Mouse (Mus musculus): Measurements from ENCODE around the gene Gjc2.

Gjc2 gene

DNA sequence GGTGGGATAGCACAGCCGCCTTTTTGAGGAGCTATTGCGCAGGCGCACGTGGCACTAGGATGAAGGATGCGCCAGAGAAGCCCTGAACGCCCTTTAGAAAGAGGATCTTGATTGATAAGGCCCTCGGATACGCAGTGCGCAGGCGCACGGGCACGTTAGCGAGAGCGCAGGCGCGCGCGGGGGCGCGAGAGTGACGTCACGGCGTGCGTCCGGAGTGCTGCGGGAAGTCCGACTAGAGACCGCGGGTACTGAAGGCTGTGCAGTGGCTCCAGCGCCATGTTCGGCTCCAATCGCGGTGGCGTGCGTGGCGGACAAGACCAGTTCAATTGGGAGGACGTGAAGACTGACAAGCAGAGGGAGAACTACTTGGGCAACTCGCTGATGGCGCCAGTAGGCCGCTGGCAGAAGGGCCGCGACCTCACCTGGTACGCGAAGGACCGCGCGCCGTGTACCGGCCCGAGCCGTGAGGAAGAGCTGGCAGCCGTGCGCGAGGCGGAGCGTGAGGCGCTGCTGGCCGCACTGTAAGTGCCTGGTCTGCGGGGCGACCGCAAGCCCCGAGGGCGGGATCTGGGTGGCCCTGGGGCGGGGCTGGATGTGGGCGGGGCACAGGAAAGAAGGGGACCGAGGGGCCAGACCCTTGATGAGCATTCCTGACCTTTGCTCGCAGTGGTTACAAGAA lies 25.3 kb upstream of the Gjc2 start, which contains the start of gene 2310033P09Rik:
TSS of gene 2310033P09Rik (plus strand) at position 169 of the 679 bp plus-strand sequence.
- DNase-seq (ENCODE audit: low spot score in 2 of 2), result peak; percentile 94 to 95

DNA sequence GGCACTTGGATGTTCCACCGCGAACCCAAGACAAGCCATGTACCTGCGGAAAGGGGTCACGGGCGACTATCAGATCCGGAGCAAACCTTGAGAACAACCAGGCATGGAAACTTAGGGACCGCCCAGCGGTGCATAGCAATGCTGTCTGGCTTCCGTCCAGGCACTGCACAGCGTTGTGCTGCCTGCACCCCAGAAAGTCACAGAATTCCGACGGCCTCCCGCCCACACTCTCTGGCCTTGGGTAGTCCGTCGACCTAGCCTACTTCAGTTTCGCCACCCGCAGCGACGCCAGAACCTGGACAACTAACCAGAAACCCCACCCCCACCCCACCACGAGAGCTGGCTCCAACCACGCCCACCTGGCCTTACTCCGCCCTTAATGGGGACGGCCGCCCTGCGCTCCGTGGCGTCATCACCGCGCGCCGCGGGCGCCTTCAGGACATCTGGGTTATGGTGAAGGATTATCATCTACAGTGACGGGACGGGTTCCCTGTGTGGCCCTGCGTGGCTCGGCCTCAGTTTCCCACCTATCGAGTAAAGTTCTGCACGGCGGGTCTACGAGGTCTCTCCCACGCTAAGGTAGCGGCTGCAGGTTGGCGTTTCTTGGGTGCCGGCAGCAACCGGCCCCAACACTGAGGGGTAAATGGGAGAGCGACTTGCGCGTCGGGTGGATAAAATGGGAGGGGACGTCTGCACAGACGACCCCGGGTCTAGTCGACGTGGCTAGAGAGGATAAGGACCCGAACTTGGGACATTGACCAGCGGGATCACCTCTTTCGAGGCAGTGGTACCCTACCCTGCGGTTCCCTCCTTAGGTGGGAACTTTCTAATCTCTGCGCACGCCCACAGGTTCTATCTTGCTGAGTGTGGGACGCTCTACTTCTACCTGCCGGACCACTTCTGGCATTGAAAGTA lies 19.3 kb upstream of the Gjc2 start, which contains the start of gene Mrpl55:
TSS of gene Mrpl55 (plus strand) at position 406 of the 915 bp plus-strand sequence.
- DNase-seq (ENCODE audit: low spot score in 2 of 2), result peak; percentile 95

DNA sequence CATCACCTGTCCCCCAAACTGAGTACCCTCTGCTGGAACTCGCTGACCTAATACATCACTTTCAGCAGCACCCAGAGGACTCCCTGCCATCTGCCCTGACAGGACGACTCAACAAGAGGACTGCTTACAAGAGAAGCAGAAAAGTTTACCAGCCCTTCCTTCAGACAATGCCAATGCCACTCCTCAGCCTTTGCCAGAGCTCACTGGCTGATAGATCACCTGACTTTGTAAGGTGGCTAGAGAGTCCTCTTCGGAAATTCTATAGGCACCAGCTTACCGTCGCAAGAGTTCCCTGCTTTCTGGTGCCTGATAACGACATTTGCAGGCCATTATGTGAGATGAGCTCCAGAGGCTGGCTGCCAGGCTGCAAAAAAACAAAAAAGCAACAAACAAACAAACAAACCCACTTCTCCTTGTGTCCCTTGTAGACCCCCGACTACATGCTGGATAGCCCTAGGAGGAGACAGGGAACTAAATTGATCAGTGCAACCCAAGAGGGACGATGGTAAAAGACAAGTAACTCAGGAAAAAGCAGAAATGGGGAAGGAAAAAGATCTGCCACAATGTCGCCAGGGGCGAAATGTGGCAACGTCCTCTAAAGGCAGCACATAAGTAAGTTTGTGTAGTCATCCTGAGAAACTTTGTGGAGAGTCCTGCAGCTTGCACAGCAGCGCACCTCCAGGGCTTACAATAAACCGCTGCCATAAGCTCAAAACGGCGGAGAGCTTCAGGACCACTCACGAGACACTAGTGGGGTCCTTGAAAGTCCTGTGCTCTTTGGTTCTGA lies 18.4 kb upstream of the Gjc2 start:
- DNase-seq (ENCODE audit: low spot score in 2 of 2), result no peak

DNA sequence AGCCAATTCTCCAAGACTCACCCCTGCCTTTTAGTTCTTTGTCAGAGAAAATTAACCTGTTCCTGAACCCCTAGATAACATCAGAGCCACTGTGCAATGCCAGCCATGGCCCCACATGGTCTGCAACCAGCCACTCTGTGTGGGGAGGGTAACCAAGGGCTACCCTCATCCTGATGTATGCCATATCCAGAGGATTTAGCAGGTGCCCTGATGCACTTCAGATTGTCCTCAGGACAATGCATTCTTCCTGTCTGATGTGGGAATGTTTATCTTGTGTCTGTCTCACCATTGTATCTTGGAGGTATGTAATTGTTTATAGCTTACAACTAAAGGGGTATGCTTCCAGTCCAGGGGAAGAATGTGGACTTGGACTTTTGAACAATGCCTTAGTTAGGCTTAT lies 13.2 kb upstream of the Gjc2 start:
- DNase-seq (ENCODE audit: low spot score in 2 of 2), result no peak

DNA sequence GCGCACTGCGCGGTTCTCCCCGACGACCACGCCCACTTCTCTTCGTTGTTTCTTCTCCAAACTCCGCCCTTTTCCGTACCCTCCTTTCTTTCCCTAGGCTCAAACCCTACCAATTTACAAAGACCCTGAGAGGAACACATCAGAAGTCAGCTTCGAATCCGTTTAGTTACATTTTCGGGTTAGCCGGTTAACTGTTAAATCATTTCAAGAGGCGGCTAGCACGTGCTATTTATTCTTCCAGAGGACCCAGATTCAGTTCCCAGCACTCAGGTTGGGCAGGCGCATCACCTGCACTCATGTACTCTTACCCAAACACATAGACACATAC lies 9.0 kb upstream of the Gjc2 start, which contains the start of gene Guk1:
TSS of gene Guk1 (minus strand) at position 154 of the 328 bp plus-strand sequence.
- DNase-seq (ENCODE audit: low spot score in 2 of 2), result no peak

DNA sequence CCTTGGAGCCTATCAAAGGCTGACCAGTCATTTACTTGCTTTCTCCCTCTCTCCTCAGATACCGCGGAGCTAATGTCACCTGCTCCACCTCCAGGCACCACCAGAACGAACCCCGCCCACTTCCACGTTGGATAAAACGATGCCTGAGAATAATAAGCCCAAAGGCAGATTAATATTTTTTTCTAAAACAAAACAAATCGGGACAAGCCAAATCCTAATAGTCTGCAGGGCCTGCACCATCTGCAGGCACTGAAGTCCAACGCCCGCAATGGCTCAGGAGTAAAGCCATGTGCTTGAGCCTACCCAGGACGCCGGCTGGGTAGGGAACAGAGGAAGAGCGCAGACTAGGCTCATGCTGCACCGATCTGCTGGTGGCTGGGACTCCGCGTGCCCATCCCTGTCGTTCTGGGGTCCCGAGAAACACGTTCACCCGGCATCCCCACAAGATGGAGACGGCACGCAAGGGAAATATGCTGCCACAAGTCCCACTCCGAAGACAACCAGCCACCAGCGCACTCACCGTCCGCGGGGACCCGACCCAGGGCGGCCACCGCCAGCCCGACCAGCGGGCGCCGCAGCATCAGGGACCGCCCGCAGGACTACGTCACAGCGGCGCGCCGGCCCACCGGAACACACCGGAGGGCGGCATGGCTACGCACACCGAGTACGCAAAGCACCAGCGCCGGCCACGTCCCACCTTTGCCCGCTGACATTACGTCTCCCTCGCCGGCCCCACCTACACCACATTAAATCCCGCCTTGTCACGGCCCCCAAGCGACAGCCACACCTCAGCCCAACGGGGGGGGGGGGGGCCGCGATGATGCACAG lies 8.4 kb upstream of the Gjc2 start:
- peak; percentile 89 to 91 for DNase-seq (ENCODE audit: low spot score in 2 of 2)

DNA sequence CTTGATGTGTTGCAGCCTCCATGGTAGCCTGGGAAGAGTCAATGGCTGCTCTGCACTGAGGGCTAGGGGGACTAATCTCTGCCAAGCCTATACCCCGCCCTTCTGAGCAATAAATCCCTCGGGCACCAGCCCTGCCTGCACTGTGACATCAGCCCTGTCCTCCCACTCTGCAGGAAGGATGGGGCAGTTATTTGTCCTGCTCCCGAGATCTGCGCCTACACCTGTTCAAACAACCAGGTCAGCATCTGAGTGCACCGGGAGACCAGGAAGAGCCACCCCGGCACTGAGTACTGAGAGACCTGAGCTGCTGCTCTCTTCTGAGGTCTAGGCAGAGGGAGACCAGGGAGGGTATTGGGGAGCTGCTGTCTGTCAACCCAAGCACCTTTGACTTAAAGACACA lies 4.7 kb upstream of the Gjc2 start:
- no peak for DNase-seq (ENCODE audit: low spot score in 2 of 2)

DNA sequence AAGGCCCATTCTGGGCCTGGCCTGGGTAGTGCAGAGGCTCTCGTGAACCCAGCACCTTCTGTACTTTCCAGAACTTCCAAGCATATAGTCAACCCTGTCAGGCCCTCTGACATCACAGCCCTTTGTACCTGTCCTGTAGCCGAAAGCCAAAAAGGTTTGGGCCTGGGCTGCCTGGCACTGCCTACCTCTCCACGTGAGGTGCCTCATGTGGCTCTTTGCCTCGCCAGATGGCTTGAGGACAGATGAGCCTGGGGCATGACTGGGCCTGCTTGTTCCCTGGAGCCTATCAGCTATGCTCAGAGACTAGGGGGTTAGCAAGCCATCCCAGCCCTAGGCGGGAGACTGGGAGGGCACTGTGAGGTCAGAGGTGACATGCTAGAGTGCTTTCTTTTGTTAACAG lies 2.5 kb upstream of the Gjc2 start:
- DNase-seq (ENCODE audit: low spot score in 2 of 2), result no peak

DNA sequence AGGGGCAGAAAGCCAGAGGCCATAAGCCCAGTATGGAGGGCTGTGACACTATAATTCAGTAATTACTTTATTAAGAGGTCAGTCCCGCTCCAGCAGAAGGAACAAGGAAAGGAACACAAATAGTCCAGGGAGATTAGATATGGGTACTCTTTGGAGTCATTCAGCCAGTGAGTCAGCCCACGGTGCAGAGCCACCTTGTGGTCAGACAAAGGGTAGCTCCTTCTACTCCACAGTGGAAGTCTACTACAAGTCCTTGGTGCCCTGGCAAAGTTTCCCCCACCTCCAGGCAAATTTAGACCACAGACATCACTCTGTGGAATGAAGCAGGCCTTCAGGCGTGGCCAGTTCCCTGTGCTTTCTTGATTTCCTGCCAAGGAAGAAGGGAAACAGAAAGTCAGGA lies 808 bp upstream of the Gjc2 start:
- DNase-seq (ENCODE audit: low spot score in 2 of 2), result peak; percentile 58 to 68

DNA sequence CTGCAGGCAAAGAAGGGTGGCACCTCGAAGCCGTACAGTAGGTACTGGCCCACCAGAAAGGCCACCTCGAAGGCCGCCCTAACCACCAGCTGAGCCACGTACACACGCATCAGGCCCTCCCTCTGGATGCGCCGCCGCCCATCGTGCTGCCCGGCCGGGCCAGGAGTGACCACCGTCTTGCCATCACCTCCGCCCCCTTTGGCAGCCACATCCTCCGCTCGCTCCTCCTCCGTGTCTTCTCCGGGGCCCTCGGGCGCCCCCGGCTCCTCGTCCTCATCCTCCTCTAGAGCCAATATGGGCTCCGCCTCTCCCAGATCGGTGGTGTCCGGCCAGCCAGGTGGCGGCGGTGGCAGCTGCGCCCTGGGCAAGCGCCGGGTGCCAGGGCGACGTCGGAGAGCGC lies 6.1 kb downstream of the Gjc2 start:
- DNase-seq (ENCODE audit: low spot score in 2 of 2), result no peak

DNA sequence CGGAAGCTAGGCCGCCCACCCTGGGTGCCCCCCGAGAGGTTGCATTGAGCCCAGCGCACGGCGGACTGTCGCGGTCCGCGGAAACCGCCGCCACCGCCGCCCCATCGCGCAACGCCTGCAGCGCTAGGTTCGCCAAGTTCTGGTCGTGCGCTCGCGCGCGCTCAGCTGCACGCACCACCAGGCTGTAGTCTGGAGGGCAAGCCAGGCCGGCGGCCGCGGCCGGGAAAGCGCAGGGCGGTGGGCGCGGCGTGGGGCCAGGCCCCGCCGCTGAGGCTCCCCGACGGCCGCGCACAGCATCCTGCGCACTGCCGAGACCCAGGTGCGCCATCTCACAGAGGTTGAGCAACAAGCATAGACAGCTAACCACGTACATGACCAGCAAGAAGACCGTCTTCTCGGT lies 6.5 kb downstream of the Gjc2 start:
- DNase-seq (ENCODE audit: low spot score in 2 of 2), result no peak

DNA sequence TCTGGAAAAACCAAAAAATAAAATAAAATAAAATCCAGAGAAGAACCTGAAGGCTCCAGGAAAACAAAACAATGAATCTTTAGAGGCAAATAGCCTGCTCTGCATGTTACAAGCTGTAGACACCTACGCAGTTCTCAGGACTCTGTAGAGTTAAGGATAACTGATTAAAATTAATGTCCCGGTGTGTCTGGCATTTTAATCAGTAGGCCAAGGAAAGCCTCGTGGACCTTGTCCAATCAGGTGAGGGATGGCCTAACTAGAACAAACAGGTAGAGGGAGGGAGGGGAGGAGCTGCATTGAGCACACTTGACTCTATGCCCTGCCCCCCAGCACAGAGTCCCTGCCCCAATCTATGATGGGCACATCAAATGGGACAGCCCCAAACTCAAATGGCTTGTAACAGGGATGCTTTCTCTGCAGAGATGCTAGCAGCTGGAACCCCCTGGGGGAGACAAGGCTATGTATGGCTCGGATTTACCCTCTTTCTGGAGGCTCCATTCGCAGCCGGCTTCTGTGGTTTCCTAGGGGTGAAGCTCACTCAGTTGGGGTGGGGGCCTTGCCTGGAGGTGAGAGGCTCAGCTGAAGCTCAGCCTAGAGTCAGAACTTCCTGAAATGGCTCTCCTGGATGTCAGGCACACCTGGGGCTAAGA lies 8.7 kb downstream of the Gjc2 start:
- DNase-seq (ENCODE audit: low spot score in 2 of 2), result no peak

DNA sequence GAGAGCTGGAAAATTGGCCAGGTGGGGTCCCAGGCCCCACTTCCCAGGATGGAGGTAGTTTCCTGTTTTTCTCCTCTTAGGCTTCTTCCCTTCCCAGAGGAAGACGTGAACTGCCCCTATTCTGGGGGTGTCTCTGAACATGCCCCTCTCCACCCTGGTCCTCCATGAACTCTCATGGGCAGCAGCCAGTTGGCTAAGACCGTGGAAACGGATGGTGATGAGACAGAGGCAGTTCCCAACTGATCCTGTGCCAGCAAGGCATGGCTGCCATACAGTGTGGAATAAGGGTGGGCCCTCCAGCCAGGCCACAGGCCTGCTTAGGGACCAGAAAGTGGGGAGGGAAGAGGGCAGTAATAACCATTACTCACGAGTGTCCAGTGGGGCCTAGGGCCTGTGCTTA lies 12.5 kb downstream of the Gjc2 start:
- DNase-seq (ENCODE audit: low spot score in 2 of 2), result no peak

DNA sequence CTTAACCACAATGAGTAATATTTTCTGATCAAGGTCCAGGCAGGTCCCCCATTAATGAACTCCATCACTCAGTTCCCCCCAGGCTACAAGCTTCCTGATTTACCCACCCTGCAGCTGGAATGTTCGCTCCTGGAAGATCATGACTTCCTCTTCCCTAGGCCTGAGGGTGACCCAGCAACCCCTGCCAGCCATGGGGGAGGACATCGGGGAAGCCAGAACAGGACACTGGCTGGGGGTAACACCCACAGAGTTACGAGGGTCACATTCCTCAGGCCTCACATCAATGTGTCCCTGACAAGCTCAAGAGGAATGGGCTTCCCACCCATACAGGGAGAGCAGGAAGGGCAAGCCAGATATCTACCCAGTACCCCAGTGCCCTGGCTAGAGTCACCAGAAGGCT lies 13.2 kb downstream of the Gjc2 start:
- no peak for DNase-seq (ENCODE audit: low spot score in 2 of 2)

DNA sequence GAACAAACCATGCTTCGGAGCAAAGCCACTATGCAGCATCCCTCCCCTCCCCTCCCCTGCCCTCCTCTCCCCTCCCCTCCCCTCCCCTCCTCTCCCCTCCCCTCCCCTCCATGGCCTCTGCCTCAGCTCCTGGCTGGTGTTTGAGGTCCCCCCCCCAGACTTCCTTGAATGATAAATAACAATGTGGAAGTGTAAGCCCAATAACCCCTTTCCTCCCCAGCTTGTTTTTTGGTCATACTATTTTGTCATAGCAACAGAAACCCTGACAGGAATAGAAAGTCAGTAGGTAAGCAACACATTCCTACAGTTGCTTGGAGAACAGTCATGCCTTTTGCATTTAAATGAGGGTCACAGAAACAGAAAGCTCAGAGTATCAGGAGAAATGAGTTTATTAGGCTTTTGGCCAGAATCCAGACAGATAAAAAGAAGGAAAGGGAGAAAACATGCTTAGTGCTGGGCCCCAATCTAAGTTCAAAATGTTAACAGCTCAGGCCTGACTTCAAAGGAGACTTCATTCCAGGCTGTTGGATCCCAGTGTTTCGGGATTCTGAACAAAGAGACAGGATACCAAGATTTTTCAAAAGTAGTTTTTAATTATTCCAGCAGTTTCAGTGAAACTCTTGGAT lies 17.3 kb downstream of the Gjc2 start:
- no peak for DNase-seq (ENCODE audit: low spot score in 2 of 2)

DNA sequence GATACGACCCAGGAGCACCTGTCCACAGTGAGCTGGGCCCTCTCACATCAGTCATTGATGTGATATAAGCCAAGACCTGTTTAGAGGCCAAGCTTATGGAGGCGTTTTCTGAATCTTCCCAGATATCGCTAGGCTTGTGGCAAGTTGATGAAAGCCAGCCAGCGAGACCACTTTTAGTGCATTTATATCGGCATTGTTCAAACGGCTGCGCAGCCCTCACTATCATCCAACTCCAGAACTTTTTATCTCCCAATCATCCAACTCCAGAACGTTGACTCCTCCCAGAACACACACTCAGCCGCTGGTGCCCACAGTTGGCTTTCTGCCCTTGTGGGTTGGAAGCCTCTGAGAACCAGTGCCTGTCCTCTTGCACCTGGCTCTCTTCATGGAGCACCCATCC lies 18.6 kb downstream of the Gjc2 start:
- DNase-seq (ENCODE audit: low spot score in 2 of 2), result no peak

DNA sequence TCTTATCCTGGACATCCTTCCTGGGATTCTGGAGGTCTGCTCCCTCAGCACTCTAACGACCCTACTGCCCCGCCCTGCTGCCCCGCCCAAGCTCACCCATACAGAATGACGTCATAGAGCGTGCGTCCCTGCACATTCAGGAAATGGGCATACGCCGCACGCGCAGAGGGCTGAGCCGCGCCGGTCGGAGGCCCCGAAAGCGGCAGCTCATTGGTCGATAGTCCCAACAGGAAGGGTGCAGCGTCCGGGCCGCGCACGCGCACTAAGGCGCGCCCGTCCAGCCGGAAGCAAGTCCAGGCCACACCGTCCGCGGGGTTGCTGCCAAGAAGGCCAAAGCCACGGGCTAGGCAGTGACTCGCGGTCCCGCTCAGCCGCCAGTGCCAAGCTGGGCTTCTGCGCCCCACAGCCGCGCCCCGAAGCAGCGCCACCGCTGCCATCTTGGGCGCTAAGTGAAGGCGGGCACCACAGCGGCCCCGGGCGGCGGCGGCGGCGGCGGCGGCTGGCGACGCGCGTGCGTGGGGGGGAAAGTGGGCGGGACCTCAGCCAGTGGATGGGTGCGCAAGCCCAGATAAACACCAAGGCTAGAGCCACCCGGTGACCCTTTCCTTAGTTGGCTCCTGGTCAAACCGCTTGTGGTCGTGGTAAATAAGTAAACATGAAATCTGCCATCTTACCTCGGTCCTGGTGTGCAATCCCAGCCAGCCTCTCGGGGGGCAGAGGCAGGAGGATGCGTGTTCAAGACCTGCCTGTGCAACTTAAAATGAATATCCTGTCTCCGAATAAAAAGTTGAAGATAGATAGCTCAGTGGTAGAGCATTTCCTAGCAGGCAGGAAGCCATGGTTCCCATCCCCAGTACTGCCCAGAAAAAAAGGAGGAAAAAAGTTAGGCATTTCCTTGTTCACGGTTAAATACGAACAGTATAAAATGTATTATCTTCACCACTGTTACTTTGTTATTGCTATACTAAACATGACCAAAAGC lies 19.5 kb downstream of the Gjc2 start, which contains the start of gene Iba57:
TSS of gene Iba57 (minus strand) at position 485 of the 982 bp plus-strand sequence.
- DNase-seq (ENCODE audit: low spot score in 2 of 2), result peak; percentile 99

DNA sequence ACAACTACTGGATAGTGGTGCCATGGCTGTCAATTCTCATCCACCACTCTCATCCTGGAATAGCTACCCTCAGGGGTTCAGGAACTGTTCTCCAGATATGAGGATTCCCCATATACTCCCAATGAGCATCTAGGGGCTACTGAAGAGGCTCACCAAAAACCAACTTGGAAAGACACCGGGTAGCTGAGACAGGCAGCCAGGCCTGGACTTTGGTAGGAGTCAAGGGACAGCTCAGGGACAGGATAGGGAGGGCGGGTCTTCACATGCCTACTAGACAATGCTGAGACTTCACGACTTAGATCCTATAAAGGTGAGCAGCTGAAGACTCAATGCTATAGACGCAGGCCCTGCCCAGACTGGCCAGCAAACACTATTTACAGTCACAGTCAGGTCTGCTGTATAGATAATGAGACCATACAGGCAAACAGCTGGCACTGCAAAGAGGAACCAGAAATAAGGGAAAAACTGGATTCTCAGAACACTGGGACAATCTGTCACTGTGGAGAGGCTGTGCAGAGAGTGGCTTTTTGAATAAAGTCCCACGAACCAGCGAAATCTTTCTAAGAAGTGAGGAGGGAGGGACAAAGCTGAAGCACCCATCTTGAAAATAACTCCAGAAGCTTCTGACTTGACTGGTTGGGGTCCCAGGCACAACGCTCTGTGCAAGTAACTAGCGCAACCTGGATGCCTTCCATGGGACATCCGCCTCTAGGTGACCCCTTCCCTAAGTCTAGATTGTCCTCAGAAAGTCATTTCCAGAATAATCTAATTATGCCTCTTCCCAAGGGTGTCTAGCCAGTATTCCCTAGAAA lies 20.4 kb downstream of the Gjc2 start:
- DNase-seq (ENCODE audit: low spot score in 2 of 2), result no peak
